Mouse (Mus musculus): ENCODE results near the gene Lgr4.

DNA sequence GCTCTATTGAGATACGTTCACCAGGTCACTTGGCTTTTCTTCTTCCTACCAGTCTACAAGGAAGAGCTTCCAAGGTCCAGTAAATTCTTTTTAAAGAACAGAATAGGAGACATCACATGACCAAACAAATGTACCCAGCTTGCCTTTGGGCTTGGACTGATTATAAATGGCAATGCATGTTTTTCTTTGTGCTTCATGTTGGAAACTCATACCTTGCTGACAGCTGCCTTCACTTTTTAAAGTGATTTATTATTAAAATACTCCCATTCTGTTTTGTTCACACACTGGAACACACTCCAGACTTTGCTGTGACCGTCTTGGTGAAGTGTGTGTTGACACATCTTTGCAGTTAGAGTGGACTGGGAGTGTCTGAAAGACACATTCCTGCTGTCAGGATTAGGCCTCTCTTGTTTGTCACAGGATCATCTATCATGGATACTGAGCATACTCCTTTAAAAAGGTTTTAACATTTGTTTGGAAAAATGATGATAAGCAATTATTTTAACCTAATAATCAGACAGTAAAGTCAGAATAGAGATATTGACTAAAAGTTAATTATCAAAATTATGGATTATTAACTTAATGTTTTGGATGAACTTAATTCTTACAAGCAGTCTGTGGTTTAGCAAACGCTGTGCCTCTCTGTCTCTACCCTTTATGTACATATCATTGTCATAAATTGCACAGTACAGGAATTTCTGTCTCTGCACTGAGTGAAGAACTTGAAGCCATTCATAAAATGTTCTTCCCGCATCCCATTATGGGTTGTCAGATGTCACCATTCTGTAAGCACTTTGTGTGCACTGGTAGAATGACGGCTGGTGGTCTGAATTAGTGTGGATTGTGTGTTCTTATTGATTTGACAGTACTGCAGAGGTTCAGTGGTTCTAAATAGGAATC, 125.7 kb downstream of the Lgr4 start:
- no peak for TF ChIP-seq TAL1 (conservative IDR thresholded peaks at IDR 0.05; ENCODE audit: low read depth, low read length)
- TF ChIP-seq CTCF (IDR thresholded peaks at IDR 0.05; ENCODE audit: low read depth, low read length), result no peak
